Mouse (Mus musculus) central nervous system, embryonic 14 days (tissue): Measurements from ENCODE around the gene Cib4. TPM values are rescaled to one million over a fixed set of nuclear protein-coding genes. Genes with fewer than 3 reads are reported as not detected.

Experiments
- polyA plus RNA-seq: library from polyadenylated mRNA; depleted of rRNA; stranded (reverse); fragments of >200 nt; gene quantifications from 2 replicates; pipeline ENCODE4 v1.2.3, GENCODE M21; 2012; rRNA removed

Gene Cib4
- not detected in 2 replicates for polyA plus RNA-seq

GRCm38 (mm10) chr5:30545698-30546097 is at the start of gene Cib4:
Cib4 (minus strand) TSS chr5:30545836.

DNA sequence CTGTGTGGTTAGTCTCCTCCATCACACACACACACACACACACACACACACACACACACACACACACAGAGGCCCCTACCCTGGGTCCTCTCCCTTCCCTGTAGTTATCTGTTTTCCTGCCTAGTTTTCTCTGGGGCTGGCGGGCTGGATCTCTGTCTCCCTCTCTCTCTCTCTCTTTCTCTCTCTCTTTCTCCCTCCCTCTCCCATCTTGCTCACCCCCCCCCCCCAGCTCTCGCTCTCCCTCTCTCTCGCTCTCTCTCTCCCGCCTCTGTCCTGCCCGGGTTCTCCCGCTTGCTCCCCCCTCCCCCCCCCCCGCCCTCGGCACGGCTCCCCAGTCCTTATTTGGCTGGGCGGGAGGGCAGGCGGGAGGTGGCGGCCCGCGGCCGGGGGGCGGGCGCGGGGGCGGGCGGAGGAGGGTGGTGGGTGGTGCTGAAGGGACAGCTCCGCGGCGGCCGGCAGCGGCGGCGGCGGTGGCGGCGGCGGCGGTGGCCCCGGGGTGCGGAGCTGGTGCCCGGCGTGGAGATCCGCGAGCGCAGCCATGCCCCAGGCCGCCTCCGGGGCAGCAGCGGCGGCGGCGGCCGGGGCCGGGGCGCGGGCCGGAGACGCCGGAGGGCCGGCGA is 42.2 kb upstream of the Cib4 start, which contains the start of gene Kcnk3:
Kcnk3 (plus strand) TSS at position 490 of the 620 bp plus-strand sequence.

DNA sequence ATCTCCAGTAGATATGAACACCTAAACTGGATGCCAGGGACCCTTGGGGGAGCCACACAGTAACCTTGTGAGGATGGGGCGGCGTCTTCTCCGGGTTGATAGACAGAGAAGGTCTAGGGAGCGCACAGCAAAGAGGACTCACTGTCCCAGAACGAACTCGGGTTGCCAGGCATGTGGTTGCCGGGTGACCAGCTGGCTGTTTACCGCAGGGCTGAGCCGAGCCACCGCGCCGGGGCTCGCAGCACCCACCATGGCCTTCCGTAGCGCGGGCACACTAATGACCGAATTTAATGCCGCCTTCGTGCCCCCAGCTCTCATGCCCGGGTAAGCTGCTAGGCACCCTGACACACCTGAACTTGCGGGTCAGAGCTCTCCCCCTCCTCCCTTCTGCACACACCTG is 79.8 kb downstream of the Cib4 start, which contains the start of gene 1700001C02Rik:
1700001C02Rik (plus strand) TSS at position 187 of the 400 bp plus-strand sequence.

DNA sequence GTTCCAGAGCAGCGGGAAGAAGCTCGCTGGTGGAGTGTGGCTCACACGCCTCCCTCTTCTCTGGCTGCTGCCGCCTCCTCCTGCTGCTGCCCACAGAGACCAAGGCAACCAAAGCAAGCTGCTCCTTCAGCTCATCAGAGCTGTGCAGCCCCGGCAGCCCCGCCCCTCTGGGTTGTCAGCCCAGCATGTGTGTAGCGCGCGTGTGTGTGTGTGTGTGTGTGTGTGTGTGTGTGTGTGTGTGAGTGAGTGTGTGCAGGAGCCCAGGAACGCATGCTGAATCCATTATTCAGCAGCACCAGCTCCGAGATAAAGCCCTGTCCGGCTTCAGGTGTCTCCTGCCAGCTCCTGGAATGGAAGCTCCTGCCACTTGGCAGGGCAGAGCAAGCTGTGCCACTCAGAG is 83.8 kb downstream of the Cib4 start, which contains the start of gene Otof:
Otof (minus strand) TSS at position 112 of the 400 bp plus-strand sequence.

Other genes with a start within 250 kb of the Cib4 start
- gene Otof, start 83.9 kb downstream of the Cib4 start, polyA plus RNA-seq, result 5.1 and 5.9 TPM in 2 replicates
- 0.51 and 0.55 TPM in 2 replicates for gene 1700001C02Rik, start 79.8 kb downstream of the Cib4 start, polyA plus RNA-seq
- 4.0 and 5.8 TPM in 2 replicates for gene Kcnk3, start 42.3 kb upstream of the Cib4 start, polyA plus RNA-seq
- gene Slc35f6, start 102.1 kb upstream of the Cib4 start, polyA plus RNA-seq, result 32.4 and 34.2 TPM in 2 replicates
- gene Cenpa, start 120.9 kb upstream of the Cib4 start, polyA plus RNA-seq, result 96.4 and 115 TPM in 2 replicates
- gene Dpysl5, start 165.7 kb upstream of the Cib4 start, polyA plus RNA-seq, result 293 and 314 TPM in 2 replicates